ENCODE assay signal across 8 mouse cellular contexts in genomic region chr17:35835424-35836140, GRCm38 (mm10). TPM values are rescaled to one million over a fixed set of nuclear protein-coding genes. Genes with fewer than 3 reads are reported as not detected.
DNase-seq lines count a peak whose midpoint lies in the region; ATAC-seq and TF ChIP-seq lines count a peak whose summit lies in the region.

No protein-coding gene starts in this region.

- no peak for DNase-seq in heart, postnatal 10 days
- DNase-seq in brain, adult 2 months (ENCODE audit: low read depth, low spot score): peak; percentile 55
- no peak for DNase-seq in heart, postnatal 0 days (ENCODE audit: low spot score)
- no peak for DNase-seq in adrenal gland, postnatal 25 days
- no peak for DNase-seq in spleen, adult 18-20 months

- peaks cover 40% of the 10 kb centered on the region for H3K4me1 ChIP-seq in heart, embryonic 15.5 days (replicated peaks)
- peaks cover 10% of the 10 kb centered on the region for H3K4me1 ChIP-seq in heart, postnatal 0 days (ENCODE audit: control insufficient read depth, insufficient read depth)
- H3K4me1 ChIP-seq in liver, embryonic 12.5 days: peaks cover 72% of the 10 kb centered on the region

- no peaks in the 10 kb centered on the region for H3K27me3 ChIP-seq in heart, embryonic 15.5 days
- H3K27me3 ChIP-seq in heart, postnatal 0 days (ENCODE audit: control insufficient read depth, insufficient read depth, low read length): no peaks in the 10 kb centered on the region
- H3K27me3 ChIP-seq in liver, embryonic 12.5 days (replicated peaks): no peaks in the 10 kb centered on the region

- ATAC-seq in heart, embryonic 15.5 days (replicated peaks; ENCODE audit: insufficient number of reproducible peaks, insufficient read depth, low FRiP score, low read depth): no peak
- ATAC-seq in heart, postnatal 0 days (ENCODE audit: insufficient read depth, low read depth): no peak
- ATAC-seq in liver, embryonic 12.5 days: no peak
- ATAC-seq in granulocyte monocyte progenitor cell, adult 5-6 weeks (replicated peaks; ENCODE audit: poor library complexity, severe bottlenecking): no peak

- 0 out of 2 replicates have a peak, but pooled peaks have one; percentile 26 for TF ChIP-seq EP300 in heart, postnatal 0 days (IDR thresholded peaks at IDR 0.05; ENCODE audit: low read depth)

- peak overlapping the region; percentile 96; the same call in 1 of the 2 replicates for H3K27ac ChIP-seq in heart, embryonic 15.5 days
- no peak overlapping the region for H3K27ac ChIP-seq in heart, postnatal 0 days (ENCODE audit: low read depth)
- H3K27ac ChIP-seq in liver, embryonic 12.5 days: peak overlapping the region; percentile 96

- H3K36me3 ChIP-seq in heart, embryonic 15.5 days: peaks cover 53% of the 10 kb centered on the region
- H3K36me3 ChIP-seq in heart, postnatal 0 days (replicated peaks; ENCODE audit: control insufficient read depth, insufficient read depth, low read length): peaks cover 50% of the 10 kb centered on the region
- H3K36me3 ChIP-seq in liver, embryonic 12.5 days: peaks cover 62% of the 10 kb centered on the region

- WGBS in heart, embryonic 15.5 days: 70% methylated on average over 26 of the region's 26 CpGs
- WGBS in heart, postnatal 0 days: 61% methylated on average over 26 of the region's 26 CpGs
- WGBS in liver, embryonic 12.5 days (ENCODE audit: insufficient replicate concordance): 75% methylated on average over 26 of the region's 26 CpGs

- H3K4me3 ChIP-seq in heart, embryonic 15.5 days: peak overlapping the region; percentile 68
- H3K4me3 ChIP-seq in heart, postnatal 0 days (ENCODE audit: low read depth, low read length): peak overlapping the region; percentile 73
- peak overlapping the region; percentile 74 for H3K4me3 ChIP-seq in liver, embryonic 12.5 days

- no peak for TF ChIP-seq CTCF in heart, postnatal 0 days (IDR thresholded peaks at IDR 0.05; ENCODE audit: low read depth)

- H3K4me2 ChIP-seq in heart, embryonic 15.5 days: peak overlapping the region; percentile 77
- peak overlapping the region; percentile 75 for H3K4me2 ChIP-seq in heart, postnatal 0 days (ENCODE audit: low read depth, low read length)
- H3K4me2 ChIP-seq in liver, embryonic 12.5 days: peak overlapping the region; percentile 83

- H3K9ac ChIP-seq in heart, embryonic 15.5 days: peak overlapping the region; percentile 85
- H3K9ac ChIP-seq in heart, postnatal 0 days (replicated peaks; ENCODE audit: low read depth, low read length): no peak overlapping the region
- H3K9ac ChIP-seq in liver, embryonic 12.5 days: peak overlapping the region; percentile 94

- intact Hi-C loops in heart, postnatal 10 days (cut with DNase I): loop anchor here (1.0 to 2.0 kb wide), 2 partner anchors 38 to 81 kb away; partner anchors contain the start of genes Mrps18b and Ppp1r10

- H3K9me3 ChIP-seq in heart, embryonic 15.5 days (replicated peaks): no peaks in the 10 kb centered on the region
- no peaks in the 10 kb centered on the region for H3K9me3 ChIP-seq in heart, postnatal 0 days (replicated peaks; ENCODE audit: control insufficient read depth, low read length)
- no peaks in the 10 kb centered on the region for H3K9me3 ChIP-seq in liver, embryonic 12.5 days (replicated peaks)

RNA-seq across cellular contexts. Expression of gene Tubb5, which starts 2.5 kb away (rescaled TPM):
- 567 and 662 TPM in 2 replicates for polyA plus RNA-seq in heart, embryonic 15.5 days (2015; fragmentation: Nextera tagmentation; extraction: Ambion mirVana)
- total RNA-seq in heart, postnatal 10 days (2021): 100 to 1,000 TPM; 358 to 363 TPM
- 1,043 and 1,325 TPM in 2 replicates for total RNA-seq in heart, postnatal 0 days (2014; rRNA removed; ENCODE audit: low replicate concordance)
- 259 and 267 TPM in 2 replicates for polyA plus RNA-seq in heart, postnatal 0 days (2015; fragmentation: Nextera tagmentation; extraction: Ambion mirVana)
- polyA plus RNA-seq in liver, embryonic 12.5 days (2016; fragmentation: Nextera tagmentation; extraction: Ambion mirVana): 577 and 600 TPM in 2 replicates
- total RNA-seq in granulocyte monocyte progenitor cell, adult 5-6 weeks (2014; fragmentation: Nextera tagmentation): 640 and 699 TPM in 2 replicates
- 874 and 1,022 TPM in 2 replicates for total RNA-seq in granulocyte monocyte progenitor cell, adult 5-6 weeks (2017)
- 192 and 221 TPM in 2 replicates for total RNA-seq in adrenal gland, postnatal 25 days (2021)

RNA-seq across cellular contexts. Expression of gene Mdc1, which starts 5.7 kb away (rescaled TPM):
- polyA plus RNA-seq in heart, embryonic 15.5 days (2015; fragmentation: Nextera tagmentation; extraction: Ambion mirVana): 12.6 and 17.0 TPM in 2 replicates
- 10 to 100 TPM; 20.4 to 22.1 TPM for total RNA-seq in heart, postnatal 10 days (2021)
- 5.4 and 25.0 TPM in 2 replicates for total RNA-seq in heart, postnatal 0 days (2014; rRNA removed; ENCODE audit: low replicate concordance)
- 2.3 and 3.0 TPM in 2 replicates for polyA plus RNA-seq in heart, postnatal 0 days (2015; fragmentation: Nextera tagmentation; extraction: Ambion mirVana)
- 14.2 and 15.0 TPM in 2 replicates for polyA plus RNA-seq in liver, embryonic 12.5 days (2016; fragmentation: Nextera tagmentation; extraction: Ambion mirVana)
- total RNA-seq in granulocyte monocyte progenitor cell, adult 5-6 weeks (2014; fragmentation: Nextera tagmentation): 103 and 159 TPM in 2 replicates
- 23.7 and 28.6 TPM in 2 replicates for total RNA-seq in granulocyte monocyte progenitor cell, adult 5-6 weeks (2017)
- total RNA-seq in adrenal gland, postnatal 25 days (2021): 30.1 and 31.1 TPM in 2 replicates

RNA-seq across cellular contexts. Expression of gene Flot1, which starts 12.6 kb away (rescaled TPM):
- 103 and 109 TPM in 2 replicates for polyA plus RNA-seq in heart, embryonic 15.5 days (2015; fragmentation: Nextera tagmentation; extraction: Ambion mirVana)
- total RNA-seq in heart, postnatal 10 days (2021): 100 to 1,000 TPM; 114 to 124 TPM
- total RNA-seq in heart, postnatal 0 days (2014; rRNA removed; ENCODE audit: low replicate concordance): 161 and 163 TPM in 2 replicates
- polyA plus RNA-seq in heart, postnatal 0 days (2015; fragmentation: Nextera tagmentation; extraction: Ambion mirVana): 122 and 132 TPM in 2 replicates
- 38.0 and 43.1 TPM in 2 replicates for polyA plus RNA-seq in liver, embryonic 12.5 days (2016; fragmentation: Nextera tagmentation; extraction: Ambion mirVana)
- 66.8 and 109 TPM in 2 replicates for total RNA-seq in granulocyte monocyte progenitor cell, adult 5-6 weeks (2014; fragmentation: Nextera tagmentation)
- 58.3 and 63.6 TPM in 2 replicates for total RNA-seq in granulocyte monocyte progenitor cell, adult 5-6 weeks (2017)
- total RNA-seq in adrenal gland, postnatal 25 days (2021): 61.0 and 94.1 TPM in 2 replicates

RNA-seq across cellular contexts. Expression of gene Ier3, which starts 14.1 kb away (rescaled TPM):
- 49.7 and 56.5 TPM in 2 replicates for polyA plus RNA-seq in heart, embryonic 15.5 days (2015; fragmentation: Nextera tagmentation; extraction: Ambion mirVana)
- 10 to 100 TPM; 18.7 to 25.9 TPM for total RNA-seq in heart, postnatal 10 days (2021)
- 41.7 and 50.5 TPM in 2 replicates for total RNA-seq in heart, postnatal 0 days (2014; rRNA removed; ENCODE audit: low replicate concordance)
- polyA plus RNA-seq in heart, postnatal 0 days (2015; fragmentation: Nextera tagmentation; extraction: Ambion mirVana): 70.7 and 79.4 TPM in 2 replicates
- 16.8 and 19.9 TPM in 2 replicates for polyA plus RNA-seq in liver, embryonic 12.5 days (2016; fragmentation: Nextera tagmentation; extraction: Ambion mirVana)
- total RNA-seq in granulocyte monocyte progenitor cell, adult 5-6 weeks (2014; fragmentation: Nextera tagmentation): 4.6 and 18.1 TPM in 2 replicates
- total RNA-seq in granulocyte monocyte progenitor cell, adult 5-6 weeks (2017): 44.3 and 53.7 TPM in 2 replicates
- total RNA-seq in adrenal gland, postnatal 25 days (2021): 7.6 and 11.7 TPM in 2 replicates

RNA-seq across cellular contexts. Expression of gene Nrm, which starts 25.5 kb away (rescaled TPM):
- 38.7 and 46.2 TPM in 2 replicates for polyA plus RNA-seq in heart, embryonic 15.5 days (2015; fragmentation: Nextera tagmentation; extraction: Ambion mirVana)
- total RNA-seq in heart, postnatal 10 days (2021): 10 to 100 TPM; 12.6 to 13.5 TPM
- total RNA-seq in heart, postnatal 0 days (2014; rRNA removed; ENCODE audit: low replicate concordance): 16.1 and 36.2 TPM in 2 replicates
- polyA plus RNA-seq in heart, postnatal 0 days (2015; fragmentation: Nextera tagmentation; extraction: Ambion mirVana): 18.0 and 21.6 TPM in 2 replicates
- polyA plus RNA-seq in liver, embryonic 12.5 days (2016; fragmentation: Nextera tagmentation; extraction: Ambion mirVana): 29.5 and 29.8 TPM in 2 replicates
- 66.8 and 88.9 TPM in 2 replicates for total RNA-seq in granulocyte monocyte progenitor cell, adult 5-6 weeks (2014; fragmentation: Nextera tagmentation)
- total RNA-seq in granulocyte monocyte progenitor cell, adult 5-6 weeks (2017): 41.5 and 46.0 TPM in 2 replicates
- 8.7 and 9.8 TPM in 2 replicates for total RNA-seq in adrenal gland, postnatal 25 days (2021)
